Mouse (Mus musculus) kidney, embryonic 15.5 days (tissue): Measurements from ENCODE around the gene Best3. TPM values are rescaled to one million over a fixed set of nuclear protein-coding genes. Genes with fewer than 3 reads are reported as not detected.

Source experiments
- ATAC-seq: fragments of 200-750 bp; cut with Nextera tagmentation; replicated peaks from 2 replicates; pipeline ENCODE4 v1.8.0; 2017; ENCODE audit warnings: moderate TSS enrichment; ENCODE audit not compliant: low FRiP score
- H3K27ac ChIP-seq: fragments of 300-500 bp; sonication (generic); 2 replicates; pipeline ENCODE4 v1.5.1; 2015; ENCODE audit warnings: mild to moderate bottlenecking, inconsistent platforms
- H3K27me3 ChIP-seq: fragments of 300-500 bp; sonication (generic); 2 replicates; pipeline ENCODE4 v1.6.1; 2015; ENCODE audit warnings: inconsistent platforms
- H3K36me3 ChIP-seq: fragments of 300-500 bp; sonication (generic); 2 replicates; pipeline ENCODE4 v1.6.1; 2015; ENCODE audit warnings: inconsistent platforms
- H3K4me1 ChIP-seq: fragments of 300-500 bp; sonication (generic); 2 replicates; pipeline ENCODE4 v1.6.1; 2015; ENCODE audit warnings: inconsistent platforms
- H3K4me2 ChIP-seq: fragments of 300-500 bp; sonication (generic); 2 replicates; pipeline ENCODE4 v1.6.1; 2015; ENCODE audit warnings: moderate library complexity, mild to moderate bottlenecking, inconsistent platforms
- H3K4me3 ChIP-seq: fragments of 300-500 bp; sonication (generic); replicated peaks from 2 replicates; pipeline ENCODE4 v1.5.1; 2015; ENCODE audit warnings: mild to moderate bottlenecking, inconsistent platforms
- H3K9ac ChIP-seq: fragments of 300-500 bp; sonication (generic); 2 replicates; pipeline ENCODE4 v1.6.1; 2015; ENCODE audit warnings: mild to moderate bottlenecking, inconsistent platforms
- H3K9me3 ChIP-seq: fragments of 300-500 bp; sonication (generic); replicated peaks from 2 replicates; pipeline ENCODE4 v1.6.1; 2016; ENCODE audit warnings: inconsistent platforms
- WGBS: fragments of 180-500 bp; shearing (Covaris S2); methylation state at CpG from one replicate; pipeline ENCODE4 v1.1.7; 2015; ENCODE audit warnings: mixed read lengths; 5-methylcytosine and 5-hydroxymethylcytosine counted together
- polyA plus RNA-seq: library from polyadenylated mRNA; unstranded; fragments of >200 nt; fragmentation: Nextera tagmentation; extraction: Ambion mirVana; gene quantifications from 2 replicates; pipeline ENCODE4 v1.2.1, GENCODE M21; 2015

Best3 gene
- polyA plus RNA-seq, result 0.30 and 0.44 TPM in 2 replicates

DNA sequence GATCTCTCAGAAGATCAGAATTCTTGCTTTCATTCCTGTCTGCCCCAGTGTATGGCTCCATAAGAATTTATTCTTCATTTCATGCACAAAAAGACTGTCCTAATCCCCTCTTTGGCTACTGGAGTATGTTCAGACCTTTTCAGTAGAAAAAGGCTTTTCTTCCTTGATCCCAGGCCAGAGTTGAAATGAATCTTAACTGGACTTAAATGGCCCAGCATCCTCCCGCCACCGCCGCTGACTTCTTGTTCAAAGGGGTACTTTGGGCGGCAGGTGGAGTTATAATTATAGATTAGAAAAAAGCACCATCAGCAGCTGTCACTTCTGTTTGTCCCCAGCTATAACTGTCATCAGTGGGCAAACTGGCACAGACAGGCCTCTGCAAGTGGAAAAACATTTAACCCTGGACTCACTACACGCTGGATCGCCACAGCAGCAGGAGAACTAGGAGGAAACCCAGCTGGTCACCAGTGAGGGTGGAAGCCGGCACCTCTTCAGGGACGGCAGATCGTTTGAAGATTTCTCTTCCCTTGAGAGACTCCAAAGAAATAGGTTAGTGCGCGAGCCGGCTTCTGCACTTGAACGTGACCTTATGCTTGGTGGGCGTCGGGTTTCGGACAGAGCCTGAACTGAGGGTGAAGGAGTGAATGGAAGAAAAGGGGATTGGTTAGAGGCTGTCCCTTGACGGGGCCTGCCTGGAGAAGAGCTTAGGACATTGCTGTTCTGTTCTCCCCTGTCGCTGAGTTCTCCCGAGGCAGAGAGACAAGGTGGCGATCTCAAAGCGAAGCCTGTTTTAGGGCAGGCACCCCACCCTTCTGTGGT lies at the start of gene Best3:
TSS of gene Best3 (plus strand) at position 51 of the 819 bp plus-strand sequence.
- no peak within 1 kb of the TSS for H3K27ac ChIP-seq
- H3K4me3 ChIP-seq, result no peak within 1 kb of the TSS
- no peaks in the 10 kb centered on the region for H3K36me3 ChIP-seq
- H3K9ac ChIP-seq, result no peak within 1 kb of the TSS
- H3K4me2 ChIP-seq, result peak within 1 kb of the TSS; percentile 31; the same call in 1 of the 2 replicates
- H3K4me1 ChIP-seq, result peaks cover 9% of the 10 kb centered on the region
- H3K9me3 ChIP-seq, result no peaks in the 10 kb centered on the region
- 0 out of 2 replicates have a peak, but pooled peaks have one; percentile 15 for ATAC-seq
- H3K27me3 ChIP-seq, result no peaks in the 10 kb centered on the region
- 30% methylated on average over 21 of the region's 21 CpGs for WGBS

GRCm38 (mm10) chr10:116943025-116943424 lies 43.1 kb upstream of the Best3 start:
- Histone ChIP-seq H3K9me3 (peaks cover 3% of the 10 kb centered on the region; the same call in 1 of the 2 replicates), H3K36me3 (peaks cover 26% of the 10 kb centered on the region), H3K4me1 (peaks cover 17% of the 10 kb centered on the region), H3K27me3 (no peaks in the 10 kb centered on the region), H3K27ac (no peak overlapping the region), H3K9ac (no peak overlapping the region), H3K4me2 (no peak overlapping the region), H3K4me3 (no peak overlapping the region)
- WGBS, result 95% methylated on average over 6 of the region's 6 CpGs
- no peak for ATAC-seq

DNA sequence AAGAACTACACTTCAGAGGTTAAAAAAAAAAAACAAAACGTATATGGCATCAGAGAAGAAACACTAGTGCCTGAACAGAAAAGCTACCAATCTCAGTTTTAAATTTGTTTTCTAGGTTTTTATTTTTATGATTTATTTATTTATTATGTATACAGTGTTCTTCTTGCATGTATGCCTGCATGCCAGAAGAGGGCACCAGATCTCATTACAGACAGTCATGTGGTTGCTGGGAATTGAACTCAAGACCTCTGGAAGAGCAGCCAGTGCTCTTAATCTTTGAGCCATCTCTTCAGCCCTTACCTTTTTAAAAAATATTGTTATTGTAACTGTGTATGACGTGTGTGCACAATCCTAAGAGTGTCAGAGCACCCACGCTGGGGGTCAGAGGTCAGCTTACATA lies 42.0 kb upstream of the Best3 start:
- H3K36me3 ChIP-seq, result peaks cover 15% of the 10 kb centered on the region
- H3K9ac ChIP-seq, result no peak overlapping the region
- no peaks in the 10 kb centered on the region for H3K27me3 ChIP-seq
- ATAC-seq, result no peak
- no peak overlapping the region for H3K27ac ChIP-seq
- peaks cover 3% of the 10 kb centered on the region; the same call in 1 of the 2 replicates for H3K9me3 ChIP-seq
- H3K4me3 ChIP-seq, result no peak overlapping the region
- WGBS, result 78% methylated on average over 3 of the region's 3 CpGs
- peaks cover 18% of the 10 kb centered on the region for H3K4me1 ChIP-seq
- no peak overlapping the region for H3K4me2 ChIP-seq

- H3K4me2 ChIP-seq, result peak overlapping the region; percentile 22
- H3K36me3 ChIP-seq, result peaks cover 13% of the 10 kb centered on the region
- 0 out of 2 replicates have a peak overlapping the region, but pooled peaks have one; percentile 1 for H3K4me3 ChIP-seq
- 36% methylated on average over 10 of the region's 10 CpGs for WGBS
- ATAC-seq, result no peak
- H3K9me3 ChIP-seq, result peaks cover 3% of the 10 kb centered on the region; the same call in 1 of the 2 replicates
- no peak overlapping the region for H3K9ac ChIP-seq
- H3K27me3 ChIP-seq, result no peaks in the 10 kb centered on the region
- H3K4me1 ChIP-seq, result peaks cover 18% of the 10 kb centered on the region
- peak overlapping the region; percentile 19 for H3K27ac ChIP-seq
These were observed 41.2 kb upstream of the Best3 start for GRCm38 (mm10) chr10:116944940-116945339.

DNA sequence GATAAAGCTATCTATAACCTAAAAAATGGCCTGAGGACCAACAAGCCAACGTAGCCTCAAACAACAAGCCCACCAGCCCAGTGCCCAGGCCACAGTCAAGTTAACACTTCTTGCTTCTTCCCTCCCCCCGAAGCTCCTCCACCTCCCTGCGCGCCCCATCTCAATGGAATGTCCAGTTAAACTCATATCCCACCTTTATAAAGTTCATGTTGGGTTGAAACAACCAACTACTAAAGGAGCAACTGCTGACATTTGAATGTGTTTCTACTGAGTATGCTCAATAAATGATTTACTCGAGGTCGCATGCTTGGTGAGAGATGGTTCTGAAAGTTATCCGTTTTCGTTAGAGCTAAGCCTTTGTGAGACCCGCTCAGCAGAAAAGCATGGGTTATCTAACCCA lies 37.7 kb upstream of the Best3 start:
- no peaks in the 10 kb centered on the region for H3K27me3 ChIP-seq
- WGBS, result 66% methylated on average over 9 of the region's 9 CpGs
- H3K4me3 ChIP-seq, result peak overlapping the region; percentile 85
- no peak for ATAC-seq
- 0 out of 2 replicates have a peak overlapping the region, but pooled peaks have one; percentile 82 for H3K9ac ChIP-seq
- H3K4me2 ChIP-seq, result peak overlapping the region; percentile 84
- H3K9me3 ChIP-seq, result no peaks in the 10 kb centered on the region
- H3K4me1 ChIP-seq, result peaks cover 21% of the 10 kb centered on the region
- peak overlapping the region; percentile 94 for H3K27ac ChIP-seq
- no peaks in the 10 kb centered on the region for H3K36me3 ChIP-seq

- no peaks in the 10 kb centered on the region for H3K36me3 ChIP-seq
- WGBS, result 2% methylated on average over 44 of the region's 44 CpGs
- H3K4me3 ChIP-seq, result peak overlapping the region; percentile 85
- peak; percentile 45 for ATAC-seq
- H3K4me2 ChIP-seq, result peak overlapping the region; percentile 84
- H3K9ac ChIP-seq, result peak overlapping the region; percentile 82
- peaks cover 21% of the 10 kb centered on the region for H3K4me1 ChIP-seq
- H3K27ac ChIP-seq, result peak overlapping the region; percentile 94
- no peaks in the 10 kb centered on the region for H3K9me3 ChIP-seq
- H3K27me3 ChIP-seq, result no peaks in the 10 kb centered on the region
These were observed 36.8 kb upstream of the Best3 start for GRCm38 (mm10) chr10:116949111-116950008.

DNA sequence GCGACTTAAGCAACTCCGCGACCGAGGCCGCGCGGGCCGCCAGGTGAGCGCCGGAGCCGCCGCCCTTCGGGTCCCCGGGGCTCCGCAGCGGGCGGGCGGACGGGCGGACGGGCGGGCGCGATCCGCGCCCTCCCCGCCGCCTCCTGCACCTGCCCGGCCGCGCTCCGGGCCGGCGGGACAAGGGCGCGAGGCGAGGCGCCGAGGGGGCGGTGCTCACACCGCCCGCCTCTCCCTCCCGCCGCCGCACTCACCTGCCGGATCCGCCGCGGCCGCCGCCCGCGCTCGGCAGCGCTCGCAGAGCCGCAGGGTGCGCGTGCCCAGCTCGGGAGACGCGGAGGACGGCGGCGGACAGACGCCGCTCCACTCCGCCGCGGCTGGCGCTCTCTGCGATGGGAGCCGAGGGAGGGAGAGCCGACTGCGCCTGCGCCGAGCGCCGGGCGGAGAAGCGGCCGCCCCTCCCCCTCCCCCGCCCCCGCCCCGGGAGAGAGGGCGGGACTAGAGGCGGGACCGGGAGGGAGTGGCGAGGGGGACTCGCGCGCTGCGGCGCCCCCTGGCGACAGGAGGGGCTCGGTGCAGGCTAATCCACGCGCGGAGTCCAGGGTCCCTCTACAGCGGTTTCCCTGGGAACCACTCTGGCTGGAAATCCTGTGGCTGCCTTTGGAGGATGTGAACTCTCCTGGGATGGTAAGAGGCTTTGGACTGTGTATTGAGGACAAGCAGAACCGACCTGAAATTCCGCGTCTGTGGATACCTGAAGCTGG lies 35.9 kb upstream of the Best3 start, which contains the start of gene Rab3ip:
TSS of gene Rab3ip (minus strand) at position 761 of the 761 bp plus-strand sequence.
- whole genome bisulfite sequencing, result under 1% methylated on average over 48 of the region's 103 CpGs
- Histone ChIP-seq H3K9me3 (no peaks in the 10 kb centered on the region), H3K4me3 (peak within 1 kb of the TSS; percentile 85), H3K27me3 (no peaks in the 10 kb centered on the region), H3K9ac (peak within 1 kb of the TSS; percentile 82), H3K27ac (peak within 1 kb of the TSS; percentile 94), H3K4me2 (peak within 1 kb of the TSS; percentile 84), H3K4me1 (peaks cover 18% of the 10 kb centered on the region), H3K36me3 (no peaks in the 10 kb centered on the region)
- peak; percentile 89 for ATAC-seq

DNA sequence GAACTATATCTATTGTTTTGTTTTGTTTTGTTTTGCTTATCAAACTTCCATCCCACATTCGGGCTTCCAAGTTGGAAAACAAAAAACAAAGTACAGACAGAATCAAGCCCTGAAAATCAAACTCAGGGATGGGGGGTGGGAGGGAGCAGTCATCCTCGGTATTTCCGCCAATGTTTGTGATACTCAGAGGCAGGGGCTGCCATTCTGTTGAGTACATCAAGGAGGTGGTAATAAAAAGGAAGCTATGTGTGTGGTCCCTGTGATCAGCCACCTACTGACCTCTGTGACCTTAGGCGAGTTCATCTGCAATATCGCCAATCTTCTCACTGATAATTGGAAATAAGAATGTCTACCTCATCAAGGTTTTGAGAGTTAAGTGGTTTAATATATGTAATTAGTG lies 35.2 kb upstream of the Best3 start:
- 16% methylated on average over 5 of the region's 5 CpGs for WGBS
- no peak overlapping the region for H3K27ac ChIP-seq
- H3K4me1 ChIP-seq, result peaks cover 11% of the 10 kb centered on the region
- no peak overlapping the region for H3K9ac ChIP-seq
- peak overlapping the region; percentile 85 for H3K4me3 ChIP-seq
- H3K9me3 ChIP-seq, result 0 out of 2 replicates have a peak, but pooled peaks cover 2% of the 10 kb centered on the region
- no peak for ATAC-seq
- H3K4me2 ChIP-seq, result peak overlapping the region; percentile 84
- peaks cover 5% of the 10 kb centered on the region; the same call in 1 of the 2 replicates for H3K36me3 ChIP-seq
- H3K27me3 ChIP-seq, result no peaks in the 10 kb centered on the region

DNA sequence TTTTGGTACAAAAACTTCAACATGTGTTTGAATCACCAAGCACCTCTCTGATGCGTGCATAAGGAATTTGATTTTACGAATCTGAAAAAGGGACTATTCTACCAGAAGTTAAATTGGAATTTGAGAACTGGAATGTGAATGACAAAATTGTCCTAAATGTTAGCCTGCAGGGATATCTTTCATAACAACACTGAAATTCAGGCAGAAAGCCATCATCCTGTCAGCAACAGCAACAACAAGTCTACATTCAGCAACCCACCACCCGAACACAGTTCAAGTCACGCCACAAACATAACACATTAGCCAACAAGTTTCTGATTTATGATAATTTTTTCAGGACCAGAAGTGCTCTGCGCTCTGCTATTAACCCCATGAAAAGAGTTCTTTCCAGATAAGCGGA lies 30.9 kb upstream of the Best3 start:
- Histone ChIP-seq H3K27me3 (no peaks in the 10 kb centered on the region), H3K4me3 (no peak overlapping the region), H3K9me3 (0 out of 2 replicates have a peak, but pooled peaks cover 2% of the 10 kb centered on the region), H3K36me3 (peaks cover 5% of the 10 kb centered on the region; the same call in 1 of the 2 replicates), H3K4me1 (peaks cover 17% of the 10 kb centered on the region), H3K27ac (no peak overlapping the region), H3K9ac (no peak overlapping the region), H3K4me2 (no peak overlapping the region)
- ATAC-seq, result no peak
- 92% methylated on average over 6 of the region's 6 CpGs for WGBS

- H3K4me3 ChIP-seq, result no peak overlapping the region
- H3K4me1 ChIP-seq, result peaks cover 14% of the 10 kb centered on the region
- H3K9ac ChIP-seq, result no peak overlapping the region
- no peaks in the 10 kb centered on the region for H3K27me3 ChIP-seq
- 0 out of 2 replicates have a peak, but pooled peaks cover 2% of the 10 kb centered on the region for H3K9me3 ChIP-seq
- 92% methylated on average over 11 of the region's 11 CpGs for WGBS
- H3K4me2 ChIP-seq, result no peak overlapping the region
- ATAC-seq, result no peak
- peak overlapping the region; percentile 80; the same call in 1 of the 2 replicates for H3K27ac ChIP-seq
- H3K36me3 ChIP-seq, result peaks cover 5% of the 10 kb centered on the region; the same call in 1 of the 2 replicates
These were observed 29.5 kb upstream of the Best3 start for GRCm38 (mm10) chr10:116956483-116957158.
